Mouse (Mus musculus) bone marrow macrophage, adult 2 months (primary cell): Measurements from ENCODE around the gene Rab13. TPM values are rescaled to one million over a fixed set of nuclear protein-coding genes. Genes with fewer than 3 reads are reported as not detected.
"Not testable (repeated sequence)": the region's sequence is repeated elsewhere in the genome, so short reads cannot be mapped to it uniquely, and the experiment has no call there.

ENCODE experiments used
- H3K27ac ChIP-seq: 2 replicates; pipeline ENCODE4 v1.5.1; 2012; ENCODE audit warnings: low read depth, low read length; ENCODE audit not compliant: insufficient read depth
- H3K4me1 ChIP-seq: 2 replicates; pipeline ENCODE4 v1.6.1; 2012; ENCODE audit warnings: low read length; ENCODE audit not compliant: control insufficient read depth, insufficient read depth
- H3K4me3 ChIP-seq: 2 replicates; pipeline ENCODE4 v1.5.1; 2012; ENCODE audit warnings: mild to moderate bottlenecking, low read length, moderate library complexity; ENCODE audit not compliant: insufficient read depth
- CTCF ChIP-seq: IDR thresholded peaks from 2 replicates; pipeline ENCODE4 v1.5.1; 2012; ENCODE audit warnings: low read depth, mild to moderate bottlenecking, low read length, moderate library complexity
- POLR2A ChIP-seq: IDR thresholded peaks from 2 replicates; pipeline ENCODE4 v1.6.1; 2012; ENCODE audit warnings: mild to moderate bottlenecking, low read depth, low read length, borderline replicate concordance
- polyA plus RNA-seq: library from polyadenylated mRNA; stranded (reverse); fragments of >200 nt; gene quantifications from 2 replicates; pipeline ENCODE4 v1.2.4, GENCODE M21; 2012; ENCODE audit not compliant: missing spikeins, insufficient read depth, insufficient read length

Rab13 gene
- polyA plus RNA-seq, 1 experiment: 23.2 TPM

DNA sequence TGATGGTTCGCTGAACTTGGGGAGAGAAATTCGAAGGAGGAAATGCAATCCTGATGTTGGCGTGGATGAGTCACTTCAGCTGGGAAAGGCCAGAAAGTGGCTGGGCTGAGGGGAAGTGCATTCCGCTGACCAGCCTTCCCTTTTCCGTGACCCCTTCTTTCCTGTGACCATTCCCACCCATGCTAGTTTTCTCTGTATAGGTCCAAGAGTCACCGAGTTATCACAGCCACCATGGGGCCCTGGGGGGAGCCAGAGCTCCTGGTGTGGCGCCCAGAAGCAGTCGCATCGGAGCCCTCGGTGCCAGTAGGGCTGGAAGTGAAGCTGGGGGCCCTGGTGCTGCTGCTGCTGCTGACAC lies 35.2 kb downstream of the Rab13 start:
- TF ChIP-seq POLR2A (no peak), CTCF (no peak)
- Histone ChIP-seq H3K4me3 (peak overlapping the region; percentile 88), H3K4me1 (peaks cover 14% of the 10 kb centered on the region), H3K27ac (peak overlapping the region; percentile 91)

GRCm38 (mm10) chr3:90250791-90251190 lies 37.3 kb downstream of the Rab13 start:
- Histone ChIP-seq H3K4me1 (peaks cover 10% of the 10 kb centered on the region), H3K27ac (no peak overlapping the region), H3K4me3 (no peak overlapping the region)
- TF ChIP-seq CTCF (no peak), POLR2A (no peak)

GRCm38 (mm10) chr3:90251731-90252226 lies 38.3 kb downstream of the Rab13 start:
- not testable (repeated sequence) for H3K27ac ChIP-seq, H3K4me3 ChIP-seq
- H3K4me1 ChIP-seq: peaks cover 13% of the 10 kb centered on the region

- peaks cover 11% of the 10 kb centered on the region for H3K4me1 ChIP-seq
- not testable (repeated sequence) for H3K4me3 ChIP-seq, H3K27ac ChIP-seq
Observed at GRCm38 (mm10) chr3:90252659-90253058, 39.2 kb downstream of the Rab13 start.

DNA sequence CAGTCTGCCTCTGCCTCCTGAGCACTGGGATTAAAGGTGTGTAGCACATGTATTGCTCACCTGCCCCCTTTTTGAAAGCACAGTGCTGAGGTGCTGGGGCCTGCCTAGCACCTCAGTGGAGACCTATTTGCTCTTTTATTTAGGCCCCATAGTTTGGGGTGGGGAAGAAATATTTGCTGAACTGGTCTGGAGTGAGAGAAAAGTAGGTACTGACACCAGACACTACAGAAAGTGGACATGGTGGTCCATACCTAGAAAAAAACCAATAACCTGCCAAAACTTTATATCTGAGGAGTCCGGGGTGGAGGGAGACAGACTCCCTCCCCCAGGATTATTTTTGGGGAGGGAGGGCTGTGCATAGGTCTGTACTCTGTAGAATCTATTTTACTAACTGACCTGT lies 39.7 kb downstream of the Rab13 start:
- H3K4me1 ChIP-seq: peaks cover 11% of the 10 kb centered on the region
- H3K27ac ChIP-seq, H3K4me3 ChIP-seq: not testable (repeated sequence)

GRCm38 (mm10) chr3:90253653-90254418 lies 40.3 kb downstream of the Rab13 start, which contains the start of gene Crtc2:
Crtc2 (plus strand) TSS chr3:90254163.
- TF ChIP-seq POLR2A (no peak), CTCF (no peak)
- Histone ChIP-seq H3K27ac (peak within 1 kb of the TSS; percentile 77), H3K4me3 (peak within 1 kb of the TSS; percentile 95), H3K4me1 (peaks cover 11% of the 10 kb centered on the region)

DNA sequence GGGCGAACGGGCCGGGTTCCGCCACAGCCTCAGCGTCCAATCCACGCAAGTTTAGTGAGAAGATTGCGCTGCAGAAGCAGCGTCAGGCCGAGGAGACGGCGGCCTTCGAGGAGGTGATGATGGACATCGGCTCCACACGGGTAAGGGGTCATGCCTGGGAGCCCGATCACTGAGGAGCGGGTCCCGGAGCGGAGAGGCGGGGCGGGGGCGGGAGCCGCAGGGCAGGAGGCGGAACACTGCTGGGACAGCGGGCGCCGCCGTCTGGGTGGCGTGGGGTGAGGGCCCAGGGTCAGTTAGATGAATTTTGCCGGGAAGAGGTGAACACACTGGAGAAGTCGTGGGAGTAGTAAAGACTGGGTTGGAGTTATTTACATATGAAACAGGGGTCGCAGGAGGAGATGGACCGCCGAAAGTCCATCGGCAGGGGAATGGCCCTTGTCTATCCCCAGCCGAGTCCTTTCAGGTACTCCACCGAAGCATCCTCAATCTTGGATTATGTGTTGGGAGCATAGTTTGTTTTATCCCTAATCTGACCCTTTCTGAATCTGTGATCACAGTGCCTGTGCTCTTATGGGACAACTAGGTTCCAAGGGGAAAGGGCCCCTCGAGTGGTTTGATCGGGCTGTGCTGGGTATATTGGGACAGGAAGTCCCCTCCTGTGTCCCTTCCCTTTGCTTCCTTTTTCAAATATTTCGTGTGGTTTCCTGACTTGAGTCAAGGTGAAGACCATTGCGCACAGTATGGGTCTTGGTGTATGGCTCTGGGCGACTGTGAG lies 41.1 kb downstream of the Rab13 start:
- peaks cover 8% of the 10 kb centered on the region; the same call in 1 of the 2 replicates for H3K4me1 ChIP-seq
- H3K27ac ChIP-seq: peak overlapping the region; percentile 77
- TF ChIP-seq POLR2A (no peak), CTCF (no peak)
- H3K4me3 ChIP-seq: peak overlapping the region; percentile 95

DNA sequence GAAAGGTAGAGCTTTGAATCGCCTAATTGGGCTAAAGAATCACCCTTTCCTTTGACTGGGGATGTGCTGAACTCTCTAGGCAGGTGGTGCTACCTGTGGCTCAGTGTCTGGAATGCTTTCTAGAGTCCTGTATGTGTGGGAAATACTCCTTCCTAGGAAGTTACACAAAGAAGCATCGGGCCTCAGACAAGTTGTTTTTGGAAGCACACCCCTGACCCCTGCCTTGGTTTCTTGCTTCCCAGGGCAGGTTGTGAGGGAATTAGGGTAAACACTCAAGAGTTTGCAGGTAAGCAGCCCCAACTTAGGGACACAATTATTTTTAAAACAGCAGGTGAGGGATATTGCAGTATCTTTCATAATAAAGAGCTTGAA lies 41.7 kb downstream of the Rab13 start:
- peaks cover 8% of the 10 kb centered on the region; the same call in 1 of the 2 replicates for H3K4me1 ChIP-seq
- TF ChIP-seq CTCF (no peak), POLR2A (no peak)
- no peak overlapping the region for H3K27ac ChIP-seq
- H3K4me3 ChIP-seq: peak overlapping the region; percentile 95

- no peak overlapping the region for H3K27ac ChIP-seq
- TF ChIP-seq POLR2A: no peak
- TF ChIP-seq CTCF: no peak
Observed at GRCm38 (mm10) chr3:90255784-90256353, 42.4 kb downstream of the Rab13 start.

More at GRCm38 (mm10) chr3:90255784-90256353, 42.4 kb downstream of the Rab13 start:
- Histone ChIP-seq H3K4me3 (no peak overlapping the region), H3K4me1 (peaks cover 8% of the 10 kb centered on the region; the same call in 1 of the 2 replicates)
